Comparison of ENCODE assay signal across 8 mouse cellular contexts in the genomic region with DNA sequence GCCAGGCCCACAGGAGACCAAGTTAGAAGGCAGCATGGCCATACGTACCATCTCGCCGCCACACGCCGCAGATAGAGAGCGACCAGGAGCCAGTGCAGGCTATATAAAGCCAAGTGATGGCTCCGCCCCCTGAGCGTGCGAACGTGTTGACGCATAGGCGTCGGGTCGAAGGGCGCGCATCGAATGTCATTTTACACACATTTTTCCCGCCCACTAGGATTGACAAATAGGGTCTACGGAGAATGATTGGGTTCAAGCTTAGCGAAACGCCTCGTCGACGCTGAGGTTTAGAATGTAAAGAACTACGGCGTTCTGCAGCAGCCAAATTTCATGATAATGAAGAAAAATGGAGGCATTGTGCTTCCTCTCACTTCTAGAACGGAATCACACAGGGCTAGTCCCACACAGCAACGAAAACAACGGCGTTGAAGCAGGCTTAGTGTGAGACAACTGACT. TPM values are rescaled to one million over a fixed set of nuclear protein-coding genes. Genes with fewer than 3 reads are reported as not detected.
DNase-seq lines count a peak whose midpoint lies in the region; ATAC-seq and TF ChIP-seq lines count a peak whose summit lies in the region.

No protein-coding gene starts in this region.

- H3K27ac ChIP-seq in bone marrow macrophage, adult 2 months (ENCODE audit: insufficient read depth, low read depth, low read length): peak overlapping the region; percentile 89
- H3K27ac ChIP-seq in embryonic fibroblast, embryonic 13.5 days (ENCODE audit: insufficient read depth, low read length): peak overlapping the region; percentile 93
- H3K27ac ChIP-seq in heart, embryonic 10.5 days: peak overlapping the region; percentile 95
- peak overlapping the region; percentile 96 for H3K27ac ChIP-seq in kidney, embryonic 15.5 days

- peak; percentile 99 for DNase-seq in A20 (ENCODE audit: low read depth, low spot score)
- peak; percentile 98 for DNase-seq in heart, embryonic 10.5 days (ENCODE audit: low spot score)
- DNase-seq in liver: peak; percentile 99
- DNase-seq in spleen, postnatal 4 days (ENCODE audit: low spot score in 2 of 2): peak; percentile 99

- peak; percentile 93 for TF ChIP-seq POLR2A in bone marrow macrophage, adult 2 months (IDR thresholded peaks at IDR 0.05; ENCODE audit: borderline replicate concordance, low read depth, low read length)
- TF ChIP-seq POLR2A in embryonic fibroblast, embryonic 13.5 days (IDR thresholded peaks at IDR 0.05; ENCODE audit: low read depth, low read length): peak; percentile 100

- H3K4me3 ChIP-seq in bone marrow macrophage, adult 2 months (ENCODE audit: insufficient read depth, low read length): peak overlapping the region; percentile 68
- peak overlapping the region; percentile 91 for H3K4me3 ChIP-seq in embryonic fibroblast, embryonic 13.5 days (ENCODE audit: insufficient read depth, low read length)
- peak overlapping the region; percentile 81 for H3K4me3 ChIP-seq in heart, embryonic 10.5 days
- peak overlapping the region; percentile 68 for H3K4me3 ChIP-seq in kidney, embryonic 15.5 days (replicated peaks)

- WGBS in heart, embryonic 10.5 days: under 1% methylated on average over 30 of the region's 30 CpGs
- under 1% methylated on average over 30 of the region's 30 CpGs for WGBS in kidney, embryonic 15.5 days

- no peaks in the 10 kb centered on the region for H3K9me3 ChIP-seq in heart, embryonic 10.5 days
- no peaks in the 10 kb centered on the region for H3K9me3 ChIP-seq in kidney, embryonic 15.5 days (replicated peaks)

- H3K4me1 ChIP-seq in bone marrow macrophage, adult 2 months (ENCODE audit: control insufficient read depth, insufficient read depth, low read length): peaks cover 6% of the 10 kb centered on the region
- H3K4me1 ChIP-seq in embryonic fibroblast, embryonic 13.5 days (ENCODE audit: control insufficient read depth, insufficient read depth, low read length): no peaks in the 10 kb centered on the region
- peaks cover 19% of the 10 kb centered on the region for H3K4me1 ChIP-seq in heart, embryonic 10.5 days
- peaks cover 34% of the 10 kb centered on the region for H3K4me1 ChIP-seq in kidney, embryonic 15.5 days

- peak overlapping the region; percentile 79 for H3K9ac ChIP-seq in kidney, embryonic 15.5 days

- H3K36me3 ChIP-seq in heart, embryonic 10.5 days: peaks cover 41% of the 10 kb centered on the region
- H3K36me3 ChIP-seq in kidney, embryonic 15.5 days: peaks cover 40% of the 10 kb centered on the region

- H3K4me2 ChIP-seq in kidney, embryonic 15.5 days: peak overlapping the region; percentile 81

- ATAC-seq in kidney, embryonic 15.5 days (replicated peaks; ENCODE audit: low FRiP score): peak; percentile 96
- peak; percentile 95 for ATAC-seq in monocyte, adult 5-6 weeks (replicated peaks; ENCODE audit: insufficient number of reproducible peaks, low FRiP score, low TSS enrichment, poor library complexity, severe bottlenecking)

- no peak for TF ChIP-seq CTCF in bone marrow macrophage, adult 2 months (IDR thresholded peaks at IDR 0.05; ENCODE audit: low read depth, low read length)
- no peak for TF ChIP-seq CTCF in embryonic fibroblast, embryonic 13.5 days (IDR thresholded peaks at IDR 0.05; ENCODE audit: borderline replicate concordance, insufficient read depth, low read length)

- no peaks in the 10 kb centered on the region for H3K27me3 ChIP-seq in heart, embryonic 10.5 days (ENCODE audit: insufficient read depth, poor library complexity, severe bottlenecking)
- H3K27me3 ChIP-seq in kidney, embryonic 15.5 days: no peaks in the 10 kb centered on the region

RNA-seq across cellular contexts. Expression of a gene that starts 7.8 kb away (rescaled TPM):
- polyA plus RNA-seq in bone marrow macrophage, adult 2 months (2012; ENCODE audit: insufficient read depth, insufficient read length, missing spikeins): 95.0 and 111 TPM in 2 replicates
- polyA plus RNA-seq in embryonic fibroblast, embryonic 13.5 days (2011; ENCODE audit: insufficient read length, low read depth, missing spikeins): 0.95 and 1.1 TPM in 2 replicates
- polyA plus RNA-seq in heart, embryonic 10.5 days (2016; fragmentation: Nextera tagmentation; extraction: Ambion mirVana): 6.7 and 11.6 TPM in 2 replicates
- 10.9 and 11.2 TPM in 2 replicates for polyA plus RNA-seq in kidney, embryonic 15.5 days (2015; fragmentation: Nextera tagmentation; extraction: Ambion mirVana)
- not detected in 3 replicates for total RNA-seq in monocyte, adult 5-6 weeks (2017)

RNA-seq across cellular contexts. Expression of a gene that starts 8.4 kb away (rescaled TPM):
- polyA plus RNA-seq in bone marrow macrophage, adult 2 months (2012; ENCODE audit: insufficient read depth, insufficient read length, missing spikeins): 928 and 957 TPM in 2 replicates
- 1,636 and 1,653 TPM in 2 replicates for polyA plus RNA-seq in embryonic fibroblast, embryonic 13.5 days (2011; ENCODE audit: insufficient read length, low read depth, missing spikeins)
- polyA plus RNA-seq in heart, embryonic 10.5 days (2016; fragmentation: Nextera tagmentation; extraction: Ambion mirVana): 770 and 980 TPM in 2 replicates
- polyA plus RNA-seq in kidney, embryonic 15.5 days (2015; fragmentation: Nextera tagmentation; extraction: Ambion mirVana): 1,112 and 1,115 TPM in 2 replicates
- 1,359 to 1,501 TPM (median 1,441 TPM) in 3 replicates for total RNA-seq in monocyte, adult 5-6 weeks (2017)

RNA-seq across cellular contexts. Expression of a gene that starts 49.6 kb away (rescaled TPM):
- 18.3 and 19.2 TPM in 2 replicates for polyA plus RNA-seq in bone marrow macrophage, adult 2 months (2012; ENCODE audit: insufficient read depth, insufficient read length, missing spikeins)
- polyA plus RNA-seq in embryonic fibroblast, embryonic 13.5 days (2011; ENCODE audit: insufficient read length, low read depth, missing spikeins): 11.0 and 12.2 TPM in 2 replicates
- 34.2 and 38.1 TPM in 2 replicates for polyA plus RNA-seq in heart, embryonic 10.5 days (2016; fragmentation: Nextera tagmentation; extraction: Ambion mirVana)
- polyA plus RNA-seq in kidney, embryonic 15.5 days (2015; fragmentation: Nextera tagmentation; extraction: Ambion mirVana): 34.6 and 39.1 TPM in 2 replicates
- 11.6 to 17.4 TPM (median 12.4 TPM) in 3 replicates for total RNA-seq in monocyte, adult 5-6 weeks (2017)

Comparison
In these comparisons a context has a peak if more than half of its experiments do, and no peak if none do; other contexts are left out.
1. Peak in every context shown above with its lines: DNase-seq, ATAC-seq, H3K4me3 ChIP-seq and H3K27ac ChIP-seq.